Mouse (Mus musculus): ENCODE data around the gene Ythdf1.

DNA sequence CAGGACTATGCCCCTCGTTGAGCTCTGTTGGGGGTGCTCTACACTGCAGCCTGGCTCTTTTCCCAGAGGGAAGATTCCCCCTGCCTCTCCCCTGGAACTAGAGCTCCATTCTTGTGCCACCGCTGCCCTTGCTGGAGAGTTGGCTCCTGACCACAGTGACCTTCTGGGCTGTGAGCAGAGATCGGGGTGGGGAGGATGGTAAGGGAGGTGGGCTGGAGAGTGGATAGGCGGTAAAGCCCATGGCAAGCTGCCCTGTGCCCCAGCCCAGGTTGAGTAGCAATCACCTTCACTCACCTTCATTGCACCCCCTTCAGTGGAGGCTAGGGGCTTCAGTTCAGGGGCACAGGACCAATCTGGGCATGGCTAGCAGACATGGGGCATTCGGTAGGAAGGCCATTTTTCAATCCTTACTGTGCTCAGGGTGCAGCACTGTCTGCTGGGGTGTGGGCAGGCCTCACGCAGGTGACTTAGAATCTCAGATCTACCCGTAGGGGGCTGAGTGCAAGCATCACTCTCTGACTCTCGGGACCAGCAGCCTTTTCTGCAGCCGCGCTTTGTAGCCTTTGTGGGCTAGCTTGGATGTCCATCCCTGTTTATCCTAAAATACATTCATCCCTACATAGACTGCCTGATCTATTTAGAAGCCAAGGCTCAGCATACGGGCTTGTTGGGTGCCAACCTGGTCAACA lies 24.8 kb downstream of the Ythdf1 start:
- TF ChIP-seq CTCF (IDR thresholded peaks at IDR 0.05; ENCODE audit: borderline replicate concordance, insufficient read depth, low read length) = no peak
- no peak for TF ChIP-seq POLR2A (IDR thresholded peaks at IDR 0.05; ENCODE audit: low read depth, low read length)

Measured in embryonic fibroblast, embryonic 13.5 days (primary cell).